Mouse (Mus musculus) c-Kit-negative CD71-positive TER-119-positive erythroid progenitor cells, embryonic 14.5 days (primary cell): ENCODE data around the gene 0610009B22Rik.

Experiments used
- DNase-seq: peaks from one replicate; pipeline ENCODE4 v3.0.0-alpha.2; 2013; ENCODE audit warnings: low read depth, low spot score

The 0610009B22Rik gene

DNA sequence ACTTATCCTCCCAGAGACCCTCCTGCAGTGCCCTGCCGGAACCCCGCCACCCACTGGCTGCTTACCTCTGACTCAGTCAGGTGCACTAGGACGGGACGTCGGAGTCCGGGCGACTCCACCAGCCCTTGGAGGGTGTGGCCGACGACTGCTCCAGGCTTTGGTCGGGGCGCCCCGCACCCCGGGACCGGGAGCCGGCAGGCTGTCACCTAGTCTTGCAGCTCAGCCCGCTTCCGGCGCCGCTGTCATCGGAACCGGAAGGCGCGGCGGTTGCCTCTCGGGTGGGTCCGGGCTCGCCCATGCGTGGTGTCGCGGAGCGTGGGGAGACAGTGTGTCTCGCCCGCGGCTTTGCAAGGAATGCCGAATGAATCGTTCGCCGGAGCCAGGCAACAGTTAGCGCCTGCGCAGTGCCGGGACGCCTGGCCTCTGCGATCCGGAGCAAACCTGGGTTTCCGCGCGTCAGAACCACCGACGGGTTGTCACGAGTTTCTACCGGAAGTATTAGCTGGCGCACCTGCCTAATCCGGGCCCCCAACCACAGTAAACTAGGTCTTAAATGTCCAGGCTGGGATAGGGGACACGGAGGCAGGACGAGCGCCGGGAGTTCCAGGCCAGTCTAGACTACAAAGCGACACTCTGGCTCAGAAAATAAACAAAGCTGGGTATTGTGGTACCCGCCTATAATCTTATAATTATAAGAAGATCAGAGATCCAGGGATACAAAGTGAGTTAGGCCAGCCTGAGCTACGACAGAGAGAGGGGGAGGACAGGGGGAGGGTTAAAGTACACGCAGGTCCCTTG lies 53.0 kb downstream of the 0610009B22Rik start, which contains the start of gene Rmnd5b:
Gene Rmnd5b (minus strand): TSS at position 372 of the 798 bp plus-strand sequence.
- DNase-seq = peak; percentile 65
